Mouse (Mus musculus) CH12F3 (cell line): ENCODE measurements around the gene Gm20708.
"Not testable (repeated sequence)": the region's sequence is repeated elsewhere in the genome, so short reads cannot be mapped to it uniquely, and the experiment has no call there.

Experiments
- in situ Hi-C: fragments of 300-500 bp; cut with MboI; formaldehyde crosslinking; loops from 2 replicates; pipeline ENCODE4 v1.14.3; 2020; ENCODE audit warnings: low sequenced_read_pairs

Gene Gm20708

GRCm38 (mm10) chr11:117806781-117807180 lies 2.7 kb upstream of the Gm20708 start:
- in situ Hi-C loops, result no loop called here

GRCm38 (mm10) chr11:117810401-117811046 lies 1.1 kb downstream of the Gm20708 start:
- in situ Hi-C loops, result no loop called here

- in situ Hi-C loops, result no loop called here
Measured at GRCm38 (mm10) chr11:117813867-117814266, 4.4 kb downstream of the Gm20708 start.

- in situ Hi-C loops, result no loop called here
Measured at GRCm38 (mm10) chr11:117814704-117815366, 5.4 kb downstream of the Gm20708 start.

- in situ Hi-C loops, result not testable (repeated sequence)
Measured at GRCm38 (mm10) chr11:117815850-117816249, 6.4 kb downstream of the Gm20708 start.

GRCm38 (mm10) chr11:117816389-117816996 lies 7.0 kb downstream of the Gm20708 start:
- in situ Hi-C loops, result no loop called here

GRCm38 (mm10) chr11:117819095-117819494 lies 9.6 kb downstream of the Gm20708 start:
- in situ Hi-C loops, result no loop called here

- in situ Hi-C loops, result loop anchor here (5.0 kb wide), 1 partner anchor 113 kb away; no protein-coding TSS in a partner anchor
Measured at GRCm38 (mm10) chr11:117820173-117820572, 10.7 kb downstream of the Gm20708 start.

GRCm38 (mm10) chr11:117821868-117822267 lies 12.4 kb downstream of the Gm20708 start:
- in situ Hi-C loops, result loop anchor here (5.0 kb wide), 1 partner anchor 115 kb away; no protein-coding TSS in a partner anchor

- in situ Hi-C loops, result loop anchor here (5.0 kb wide), 1 partner anchor 115 kb away; no protein-coding TSS in a partner anchor
Measured at GRCm38 (mm10) chr11:117822728-117823241, 13.3 kb downstream of the Gm20708 start.

- in situ Hi-C loops, result loop anchor here (5.0 kb wide), 1 partner anchor 116 kb away; no protein-coding TSS in a partner anchor
Measured at GRCm38 (mm10) chr11:117823411-117823810, 13.9 kb downstream of the Gm20708 start.

GRCm38 (mm10) chr11:117824060-117824969 lies 14.8 kb downstream of the Gm20708 start:
- in situ Hi-C loops, result loop anchor here (5.0 kb wide), 1 partner anchor 117 kb away; no protein-coding TSS in a partner anchor

- in situ Hi-C loops, result no loop called here
Measured at GRCm38 (mm10) chr11:117825333-117826101, 16.0 kb downstream of the Gm20708 start, which contains the start of the genes Afmid and Tk1. Gene Afmid (plus strand): TSS chr11:117825924. Gene Tk1 (minus strand): TSS chr11:117826092.

GRCm38 (mm10) chr11:117826164-117826563 lies 16.7 kb downstream of the Gm20708 start:
- in situ Hi-C loops, result no loop called here

GRCm38 (mm10) chr11:117826916-117827315 lies 17.4 kb downstream of the Gm20708 start:
- in situ Hi-C loops, result no loop called here

GRCm38 (mm10) chr11:117827386-117827785 lies 17.9 kb downstream of the Gm20708 start:
- in situ Hi-C loops, result no loop called here

- in situ Hi-C loops, result no loop called here
Measured at GRCm38 (mm10) chr11:117828149-117828887, 18.9 kb downstream of the Gm20708 start.

GRCm38 (mm10) chr11:117828888-117829604 lies 19.6 kb downstream of the Gm20708 start:
- in situ Hi-C loops, result no loop called here
